Mouse (Mus musculus): ENCODE results near the gene Btbd2. TPM values are rescaled to one million over a fixed set of nuclear protein-coding genes. Genes with fewer than 3 reads are reported as not detected.

Gene Btbd2
- polyA plus RNA-seq, 2 experiments from 2014 or later = 7.2 to 7.3 TPM

GRCm38 (mm10) chr10:80635345-80635744 lies 21.5 kb downstream of the Btbd2 start:
- ATAC-seq = no peak

- peak; percentile 92 for ATAC-seq
Measured at GRCm38 (mm10) chr10:80628925-80629324, 27.9 kb downstream of the Btbd2 start.

- no peak for ATAC-seq
Measured at GRCm38 (mm10) chr10:80627685-80628084, 29.2 kb downstream of the Btbd2 start.

- ATAC-seq = no peak
Measured at GRCm38 (mm10) chr10:80625764-80626163, 31.1 kb downstream of the Btbd2 start.

GRCm38 (mm10) chr10:80623457-80624191 lies 33.2 kb downstream of the Btbd2 start:
- ATAC-seq = peak; percentile 13

- no peak for ATAC-seq
Measured at GRCm38 (mm10) chr10:80622661-80623456, 34.0 kb downstream of the Btbd2 start, which contains the start of gene Csnk1g2. Csnk1g2 (plus strand) TSS chr10:80622838.

- ATAC-seq = peak; percentile 80
Measured at GRCm38 (mm10) chr10:80621940-80622660, 34.8 kb downstream of the Btbd2 start.

- ATAC-seq = no peak
Measured at GRCm38 (mm10) chr10:80621690-80621939, 35.3 kb downstream of the Btbd2 start.

GRCm38 (mm10) chr10:80620796-80621689 lies 35.8 kb downstream of the Btbd2 start:
- ATAC-seq = no peak

GRCm38 (mm10) chr10:80620365-80620764 lies 36.5 kb downstream of the Btbd2 start:
- ATAC-seq = no peak

GRCm38 (mm10) chr10:80619465-80620244 lies 37.2 kb downstream of the Btbd2 start:
- no peak for ATAC-seq

- ATAC-seq = peak; percentile 63
Measured at GRCm38 (mm10) chr10:80618181-80618580, 38.7 kb downstream of the Btbd2 start.

GRCm38 (mm10) chr10:80614351-80614750 lies 42.5 kb downstream of the Btbd2 start:
- no peak for ATAC-seq

GRCm38 (mm10) chr10:80613821-80614220 lies 43.0 kb downstream of the Btbd2 start:
- no peak for ATAC-seq

- ATAC-seq = no peak
Measured at GRCm38 (mm10) chr10:80611905-80612304, 45.0 kb downstream of the Btbd2 start.

- ATAC-seq = peak; percentile 49
Measured at GRCm38 (mm10) chr10:80611024-80611423, 45.8 kb downstream of the Btbd2 start.

GRCm38 (mm10) chr10:80610116-80610785 lies 46.6 kb downstream of the Btbd2 start:
- peak; percentile 44 for ATAC-seq

- ATAC-seq = no peak
Measured at GRCm38 (mm10) chr10:80609269-80609924, 47.5 kb downstream of the Btbd2 start.

GRCm38 (mm10) chr10:80608435-80608834 lies 48.4 kb downstream of the Btbd2 start:
- ATAC-seq = no peak

GRCm38 (mm10) chr10:80606737-80607350 lies 50.0 kb downstream of the Btbd2 start:
- ATAC-seq = no peak
